Mouse (Mus musculus): Measurements from ENCODE around the gene Denr. TPM values are rescaled to one million over a fixed set of nuclear protein-coding genes. Genes with fewer than 3 reads are reported as not detected.

The Denr gene
- polyA plus RNA-seq, 1 experiment from 2014 or later: 82.7 TPM

GRCm38 (mm10) chr5:123972453-123972852 is 65.5 kb downstream of the Denr start:
- no peak overlapping the region for H3K4me2 ChIP-seq (replicated peaks; ENCODE audit: low read depth)
- ATAC-seq: no peak
- no peaks in the 10 kb centered on the region for H3K27me3 ChIP-seq (replicated peaks; ENCODE audit: control insufficient read depth, insufficient read depth, low read length)
- H3K36me3 ChIP-seq (ENCODE audit: control insufficient read depth, insufficient read depth): no peaks in the 10 kb centered on the region
- no peak for TF ChIP-seq CTCF (IDR thresholded peaks at IDR 0.05; ENCODE audit: low read depth)
- H3K9me3 ChIP-seq (ENCODE audit: control insufficient read depth): no peaks in the 10 kb centered on the region
- 68% methylated on average over 6 of the region's 6 CpGs for WGBS
- 0 out of 2 replicates have a peak, but pooled peaks cover 10% of the 10 kb centered on the region for H3K4me1 ChIP-seq (replicated peaks; ENCODE audit: control insufficient read depth, insufficient read depth, low read length)
- H3K27ac ChIP-seq (ENCODE audit: low read depth, low read length): no peak overlapping the region
- H3K4me3 ChIP-seq (ENCODE audit: low read depth, low read length): no peak overlapping the region
- H3K9ac ChIP-seq (ENCODE audit: low read depth, low read length): no peak overlapping the region

GRCm38 (mm10) chr5:123973299-123974178 is 66.6 kb downstream of the Denr start, which contains the start of gene Hip1r:
Gene Hip1r (plus strand): TSS chr5:123973628.
- no peaks in the 10 kb centered on the region for H3K9me3 ChIP-seq (ENCODE audit: control insufficient read depth)
- 0 out of 2 replicates have a peak, but pooled peaks cover 10% of the 10 kb centered on the region for H3K4me1 ChIP-seq (replicated peaks; ENCODE audit: control insufficient read depth, insufficient read depth, low read length)
- ATAC-seq: peak; percentile 65
- H3K36me3 ChIP-seq (ENCODE audit: control insufficient read depth, insufficient read depth): no peaks in the 10 kb centered on the region
- under 1% methylated on average over 87 of the region's 106 CpGs for WGBS
- H3K27me3 ChIP-seq (replicated peaks; ENCODE audit: control insufficient read depth, insufficient read depth, low read length): no peaks in the 10 kb centered on the region
- H3K27ac ChIP-seq (ENCODE audit: low read depth, low read length): peak within 1 kb of the TSS; percentile 90
- peak within 1 kb of the TSS; percentile 70 for H3K9ac ChIP-seq (ENCODE audit: low read depth, low read length)
- TF ChIP-seq CTCF (IDR thresholded peaks at IDR 0.05; ENCODE audit: low read depth): no peak
- peak within 1 kb of the TSS; percentile 50 for H3K4me3 ChIP-seq (ENCODE audit: low read depth, low read length)
- peak within 1 kb of the TSS; percentile 75 for H3K4me2 ChIP-seq (replicated peaks; ENCODE audit: low read depth)

- Histone ChIP-seq H3K4me3 (ENCODE audit: low read depth, low read length) (peak overlapping the region; percentile 50), H3K27ac (ENCODE audit: low read depth, low read length) (peak overlapping the region; percentile 90), H3K27me3 (replicated peaks; ENCODE audit: control insufficient read depth, insufficient read depth, low read length) (no peaks in the 10 kb centered on the region), H3K4me1 (replicated peaks; ENCODE audit: control insufficient read depth, insufficient read depth, low read length) (0 out of 2 replicates have a peak, but pooled peaks cover 10% of the 10 kb centered on the region), H3K36me3 (ENCODE audit: control insufficient read depth, insufficient read depth) (no peaks in the 10 kb centered on the region), H3K4me2 (replicated peaks; ENCODE audit: low read depth) (peak overlapping the region; percentile 75), H3K9me3 (ENCODE audit: control insufficient read depth) (no peaks in the 10 kb centered on the region), H3K9ac (ENCODE audit: low read depth, low read length) (peak overlapping the region; percentile 70)
- no peak for ATAC-seq
- TF ChIP-seq CTCF (IDR thresholded peaks at IDR 0.05; ENCODE audit: low read depth): no peak
- under 1% methylated on average over 14 of the region's 14 CpGs for WGBS
Measured at GRCm38 (mm10) chr5:123974179-123974485, 67.2 kb downstream of the Denr start.

- no peak for TF ChIP-seq CTCF (IDR thresholded peaks at IDR 0.05; ENCODE audit: low read depth)
- Histone ChIP-seq H3K4me1 (replicated peaks; ENCODE audit: control insufficient read depth, insufficient read depth, low read length) (0 out of 2 replicates have a peak, but pooled peaks cover 10% of the 10 kb centered on the region), H3K4me2 (replicated peaks; ENCODE audit: low read depth) (peak overlapping the region; percentile 75), H3K27ac (ENCODE audit: low read depth, low read length) (peak overlapping the region; percentile 90), H3K9ac (ENCODE audit: low read depth, low read length) (peak overlapping the region; percentile 70; the same call in 1 of the 2 replicates), H3K9me3 (ENCODE audit: control insufficient read depth) (no peaks in the 10 kb centered on the region), H3K27me3 (replicated peaks; ENCODE audit: control insufficient read depth, insufficient read depth, low read length) (no peaks in the 10 kb centered on the region), H3K36me3 (ENCODE audit: control insufficient read depth, insufficient read depth) (no peaks in the 10 kb centered on the region), H3K4me3 (ENCODE audit: low read depth, low read length) (peak overlapping the region; percentile 50)
- ATAC-seq: no peak
- 20% methylated on average over 11 of the region's 11 CpGs for WGBS
Measured at GRCm38 (mm10) chr5:123974616-123975111, 67.7 kb downstream of the Denr start.

GRCm38 (mm10) chr5:123975668-123976180 is 68.7 kb downstream of the Denr start:
- H3K27ac ChIP-seq (ENCODE audit: low read depth, low read length): peak overlapping the region; percentile 78
- H3K27me3 ChIP-seq (replicated peaks; ENCODE audit: control insufficient read depth, insufficient read depth, low read length): no peaks in the 10 kb centered on the region
- no peaks in the 10 kb centered on the region for H3K9me3 ChIP-seq (ENCODE audit: control insufficient read depth)
- H3K36me3 ChIP-seq (ENCODE audit: control insufficient read depth, insufficient read depth): no peaks in the 10 kb centered on the region
- H3K9ac ChIP-seq (ENCODE audit: low read depth, low read length): no peak overlapping the region
- TF ChIP-seq CTCF (IDR thresholded peaks at IDR 0.05; ENCODE audit: low read depth): no peak
- 28% methylated on average over 6 of the region's 6 CpGs for WGBS
- H3K4me1 ChIP-seq (replicated peaks; ENCODE audit: control insufficient read depth, insufficient read depth, low read length): 0 out of 2 replicates have a peak, but pooled peaks cover 10% of the 10 kb centered on the region
- peak; percentile 52 for ATAC-seq
- peak overlapping the region; percentile 75 for H3K4me2 ChIP-seq (replicated peaks; ENCODE audit: low read depth)
- H3K4me3 ChIP-seq (ENCODE audit: low read depth, low read length): peak overlapping the region; percentile 50; the same call in 1 of the 2 replicates

GRCm38 (mm10) chr5:123977231-123977630 is 70.3 kb downstream of the Denr start:
- Histone ChIP-seq H3K9me3 (ENCODE audit: control insufficient read depth) (no peaks in the 10 kb centered on the region), H3K27me3 (replicated peaks; ENCODE audit: control insufficient read depth, insufficient read depth, low read length) (no peaks in the 10 kb centered on the region), H3K9ac (ENCODE audit: low read depth, low read length) (no peak overlapping the region), H3K4me2 (replicated peaks; ENCODE audit: low read depth) (peak overlapping the region; percentile 75; the same call in 1 of the 2 replicates), H3K36me3 (ENCODE audit: control insufficient read depth, insufficient read depth) (no peaks in the 10 kb centered on the region), H3K4me3 (ENCODE audit: low read depth, low read length) (no peak overlapping the region), H3K27ac (ENCODE audit: low read depth, low read length) (peak overlapping the region; percentile 71), H3K4me1 (replicated peaks; ENCODE audit: control insufficient read depth, insufficient read depth, low read length) (peaks cover 15% of the 10 kb centered on the region; the same call in 1 of the 2 replicates)
- ATAC-seq: no peak
- TF ChIP-seq CTCF (IDR thresholded peaks at IDR 0.05; ENCODE audit: low read depth): no peak
- WGBS: 23% methylated on average over 3 of the region's 3 CpGs

Measured in intestine, postnatal 0 days (tissue).